Comparison of ENCODE assay signal across 15 mouse cellular contexts in genomic region chr11:8916081-8916671, GRCm38 (mm10). TPM values are rescaled to one million over a fixed set of nuclear protein-coding genes. Genes with fewer than 3 reads are reported as not detected.
A peak's percentile ranks its signal among the peaks of the same experiment; 100 is the strongest.
DNase-seq lines count a peak whose midpoint lies in the region; ATAC-seq and TF ChIP-seq lines count a peak whose summit lies in the region.
"Had no signal": no experiment of that assay in that cellular context is flagged by ENCODE, and none has a peak within 500 bp of the region (broad histone marks: within the 10 kb centered on the region; RNA-seq: fewer than 3 reads in every experiment).

No protein-coding gene starts in this region.

- ATAC-seq in forebrain, embryonic 12.5 days (ENCODE audit: low FRiP score): peak; percentile 97
- peak; percentile 78 for ATAC-seq in midbrain, embryonic 12.5 days (ENCODE audit: low FRiP score, low read depth)
- no peak for ATAC-seq in megakaryocyte progenitor cell, adult 5-6 weeks (replicated peaks; ENCODE audit: poor library complexity)

- peaks cover 5% of the 10 kb centered on the region for H3K4me1 ChIP-seq in forebrain, embryonic 12.5 days
- H3K4me1 ChIP-seq in midbrain, embryonic 12.5 days: peaks cover 4% of the 10 kb centered on the region; the same call in 1 of the 2 replicates
- no peaks in the 10 kb centered on the region for H3K4me1 ChIP-seq in heart, embryonic 10.5 days
- H3K4me1 ChIP-seq: embryonic facial prominence, embryonic 13.5 days; limb, embryonic 13.5 days had no signal

- H3K9me3 ChIP-seq in forebrain, embryonic 12.5 days: no peaks in the 10 kb centered on the region
- no peaks in the 10 kb centered on the region for H3K9me3 ChIP-seq in midbrain, embryonic 12.5 days
- H3K9me3 ChIP-seq in heart, embryonic 10.5 days: no peaks in the 10 kb centered on the region
- H3K9me3 ChIP-seq: embryonic facial prominence, embryonic 13.5 days; limb, embryonic 13.5 days had no signal

- H3K9ac ChIP-seq in forebrain, embryonic 12.5 days: no peak overlapping the region
- H3K9ac ChIP-seq in midbrain, embryonic 12.5 days (replicated peaks): no peak overlapping the region
- H3K9ac ChIP-seq: embryonic facial prominence, embryonic 13.5 days; limb, embryonic 13.5 days had no signal

- TF ChIP-seq POLR2A in brain, embryonic 14.5 days (IDR thresholded peaks at IDR 0.05; ENCODE audit: borderline replicate concordance, extremely low read depth, insufficient read depth, insufficient read length, poor library complexity, severe bottlenecking): no peak

- no peaks in the 10 kb centered on the region for H3K27me3 ChIP-seq in forebrain, embryonic 12.5 days
- no peaks in the 10 kb centered on the region for H3K27me3 ChIP-seq in midbrain, embryonic 12.5 days
- no peaks in the 10 kb centered on the region for H3K27me3 ChIP-seq in heart, embryonic 10.5 days (ENCODE audit: insufficient read depth, poor library complexity, severe bottlenecking)
- H3K27me3 ChIP-seq: embryonic facial prominence, embryonic 13.5 days; limb, embryonic 13.5 days had no signal

- H3K36me3 ChIP-seq in forebrain, embryonic 12.5 days (replicated peaks): no peaks in the 10 kb centered on the region
- no peaks in the 10 kb centered on the region for H3K36me3 ChIP-seq in midbrain, embryonic 12.5 days
- no peaks in the 10 kb centered on the region for H3K36me3 ChIP-seq in heart, embryonic 10.5 days
- H3K36me3 ChIP-seq: embryonic facial prominence, embryonic 13.5 days; limb, embryonic 13.5 days had no signal

- H3K4me3 ChIP-seq in forebrain, embryonic 12.5 days (replicated peaks): no peak overlapping the region
- no peak overlapping the region for H3K4me3 ChIP-seq in midbrain, embryonic 12.5 days
- no peak overlapping the region for H3K4me3 ChIP-seq in heart, embryonic 10.5 days
- H3K4me3 ChIP-seq: embryonic facial prominence, embryonic 13.5 days; limb, embryonic 13.5 days had no signal

- TF ChIP-seq CTCF in brain, embryonic 14.5 days (IDR thresholded peaks at IDR 0.05; ENCODE audit: borderline replicate concordance, extremely low read depth, insufficient read depth, insufficient read length): no peak

- DNase-seq in R1 (ENCODE audit: low read depth, low spot score): peak; percentile 19
- DNase-seq in brain, embryonic 14.5 days (ENCODE audit: low read depth): peak; percentile 82
- DNase-seq in heart, embryonic 10.5 days (ENCODE audit: low spot score): no peak
- DNase-seq in left cerebral cortex, adult 9 months (ENCODE audit: low spot score in 2 of 2): no peak
- DNase-seq: adrenal gland, adult 8-10 months; heart, postnatal 4 days; kidney, postnatal 36 days; lung, postnatal 14 days had no signal

- no peak overlapping the region; the same call in 1 of the 2 replicates for H3K27ac ChIP-seq in forebrain, embryonic 12.5 days
- no peak overlapping the region for H3K27ac ChIP-seq in midbrain, embryonic 12.5 days (replicated peaks)
- H3K27ac ChIP-seq in heart, embryonic 10.5 days: no peak overlapping the region
- H3K27ac ChIP-seq: embryonic facial prominence, embryonic 13.5 days; limb, embryonic 13.5 days had no signal

- no peak overlapping the region for H3K4me2 ChIP-seq in forebrain, embryonic 12.5 days
- no peak overlapping the region for H3K4me2 ChIP-seq in midbrain, embryonic 12.5 days (replicated peaks)
- H3K4me2 ChIP-seq: embryonic facial prominence, embryonic 13.5 days; limb, embryonic 13.5 days had no signal

- WGBS in forebrain, embryonic 12.5 days: 64% methylated on average over 8 of the region's 8 CpGs
- WGBS in midbrain, embryonic 12.5 days: 69% methylated on average over 8 of the region's 8 CpGs
- WGBS in heart, embryonic 10.5 days: 83% methylated on average over 8 of the region's 8 CpGs

RNA-seq across cellular contexts. Expression of gene Pkd1l1, which starts 56.9 kb away (rescaled TPM):
- polyA plus RNA-seq in brain, embryonic 14.5 days (2012; rRNA removed): 0.10 and 0.15 TPM in 2 replicates
- polyA plus RNA-seq in forebrain, embryonic 12.5 days (2016; fragmentation: Nextera tagmentation; extraction: Ambion mirVana): 0.05 and 0.10 TPM in 2 replicates
- 0.04 TPM in 1 of 2 replicates, not detected in the other for polyA plus RNA-seq in midbrain, embryonic 12.5 days (2016; fragmentation: Nextera tagmentation; extraction: Ambion mirVana)
- polyA plus RNA-seq in heart, embryonic 10.5 days (2016; fragmentation: Nextera tagmentation; extraction: Ambion mirVana): 0.04 TPM in 2 replicates
- total RNA-seq in megakaryocyte progenitor cell, adult 5-6 weeks (2015): 0.02 TPM in 1 of 2 replicates, not detected in the other
- not detected in 2 replicates for total RNA-seq in megakaryocyte progenitor cell, adult 5-6 weeks (2017)
- total RNA-seq: gastrocnemius, adult 18-20 months; neutrophil, adult 5-6 weeks had no signal

Comparison
In these comparisons a context has a peak if more than half of its experiments do, and no peak if none do; other contexts are left out.
1. DNase-seq: peak in R1 (single experiment) and brain, embryonic 14.5 days (single experiment); none in heart, embryonic 10.5 days (single experiment) and left cerebral cortex, adult 9 months (0 of 2).